Mouse (Mus musculus): Measurements from ENCODE around the gene Secisbp2l.
A peak's percentile ranks its signal among the peaks of the same experiment; 100 is the strongest.

Secisbp2l gene

GRCm38 (mm10) chr2:125781978-125782718 is 522 bp downstream of the Secisbp2l start:
- no peak for DNase-seq

GRCm38 (mm10) chr2:125781006-125781405 is 1.7 kb downstream of the Secisbp2l start:
- DNase-seq, result no peak

GRCm38 (mm10) chr2:125778380-125778779 is 4.3 kb downstream of the Secisbp2l start:
- no peak for DNase-seq

GRCm38 (mm10) chr2:125777018-125777417 is 5.7 kb downstream of the Secisbp2l start:
- DNase-seq, result no peak

GRCm38 (mm10) chr2:125775661-125776060 is 7.0 kb downstream of the Secisbp2l start:
- DNase-seq, result no peak

GRCm38 (mm10) chr2:125774846-125775245 is 7.8 kb downstream of the Secisbp2l start:
- no peak for DNase-seq

GRCm38 (mm10) chr2:125765029-125765428 is 17.6 kb downstream of the Secisbp2l start:
- DNase-seq, result no peak

- DNase-seq, result no peak
These were observed 18.1 kb downstream of the Secisbp2l start for GRCm38 (mm10) chr2:125764531-125764930.

- no peak for DNase-seq
These were observed 33.3 kb downstream of the Secisbp2l start for GRCm38 (mm10) chr2:125749330-125749729.

- DNase-seq, result no peak
These were observed 43.3 kb downstream of the Secisbp2l start for GRCm38 (mm10) chr2:125739338-125739737.

GRCm38 (mm10) chr2:125738718-125739117 is 44.0 kb downstream of the Secisbp2l start:
- DNase-seq, result no peak

GRCm38 (mm10) chr2:125736025-125736343 is 46.7 kb downstream of the Secisbp2l start:
- DNase-seq, result no peak

GRCm38 (mm10) chr2:125735333-125736024 is 47.2 kb downstream of the Secisbp2l start:
- no peak for DNase-seq

- no peak for DNase-seq
These were observed 47.9 kb downstream of the Secisbp2l start for GRCm38 (mm10) chr2:125734741-125735140.

GRCm38 (mm10) chr2:125731763-125732560 is 50.7 kb downstream of the Secisbp2l start:
- peak; percentile 66 to 87 for DNase-seq

- DNase-seq, result no peak
These were observed 58.0 kb downstream of the Secisbp2l start for GRCm38 (mm10) chr2:125724546-125725114.

- no peak for DNase-seq
These were observed 58.6 kb downstream of the Secisbp2l start, which contains the start of gene Shc4 for GRCm38 (mm10) chr2:125724086-125724430. Shc4 (minus strand) TSS chr2:125724148.

GRCm38 (mm10) chr2:125723408-125724085 is 59.1 kb downstream of the Secisbp2l start:
- DNase-seq, result peak in 1 of 2 experiments; percentile 30

GRCm38 (mm10) chr2:125723086-125723407 is 59.6 kb downstream of the Secisbp2l start:
- no peak for DNase-seq

GRCm38 (mm10) chr2:125716599-125716998 is 66.1 kb downstream of the Secisbp2l start:
- no peak for DNase-seq

GRCm38 (mm10) chr2:125706510-125706921 is 76.2 kb downstream of the Secisbp2l start:
- DNase-seq, result no peak

GRCm38 (mm10) chr2:125704907-125705631 is 77.6 kb downstream of the Secisbp2l start:
- no peak for DNase-seq
